Mouse (Mus musculus) left cerebral cortex, adult 11 months (tissue): Measurements from ENCODE around the gene Socs3.
A peak's percentile ranks its signal among the peaks of the same experiment; 100 is the strongest.

Source experiments
- DNase-seq: peaks from one replicate; pipeline ENCODE4 v3.0.0; 2022; ENCODE audit warnings: low spot score

Gene Socs3

DNA sequence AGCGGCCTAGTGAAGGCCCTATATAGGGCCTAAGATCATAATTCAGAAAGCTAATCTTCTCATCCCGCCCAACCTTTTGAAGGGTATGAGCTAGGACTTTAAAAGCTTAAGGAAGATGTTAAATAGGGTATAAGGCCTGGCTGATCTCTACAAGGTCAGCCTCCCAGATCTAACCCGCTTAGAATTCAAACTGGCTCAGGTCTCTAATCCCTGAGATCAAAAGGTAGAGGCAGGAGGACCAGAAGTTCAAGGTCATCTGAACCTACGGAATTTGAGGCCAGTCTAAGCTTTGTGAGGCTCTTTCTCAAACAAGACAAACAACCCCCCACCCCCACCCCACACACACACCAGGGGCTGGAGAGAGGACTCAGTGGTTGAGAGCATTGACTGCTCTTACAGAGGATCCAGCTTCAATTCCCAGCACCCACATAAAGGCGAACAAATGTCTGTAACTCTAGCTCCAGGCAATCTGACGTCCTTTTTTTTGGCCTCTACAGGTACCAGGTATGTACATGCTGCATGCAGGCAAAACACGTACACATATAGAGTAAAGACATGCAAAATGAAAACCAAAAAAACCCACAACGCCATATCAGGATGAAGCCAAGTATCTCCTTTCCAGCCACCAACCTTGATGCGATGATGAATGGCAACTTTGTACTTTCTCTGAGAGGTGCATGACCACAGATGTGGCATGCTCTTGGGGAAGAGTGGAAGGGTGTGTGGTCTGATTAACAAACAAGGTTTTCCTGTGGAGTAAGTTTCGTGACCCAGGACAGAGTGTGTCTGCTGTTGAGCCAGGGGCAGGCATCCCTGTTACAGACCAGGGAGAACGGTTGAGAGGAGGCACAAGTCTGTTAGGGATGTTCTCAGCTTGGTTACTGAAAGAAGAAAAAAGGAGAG, 3.1 kb upstream of the Socs3 start:
- DNase-seq: no peak

DNA sequence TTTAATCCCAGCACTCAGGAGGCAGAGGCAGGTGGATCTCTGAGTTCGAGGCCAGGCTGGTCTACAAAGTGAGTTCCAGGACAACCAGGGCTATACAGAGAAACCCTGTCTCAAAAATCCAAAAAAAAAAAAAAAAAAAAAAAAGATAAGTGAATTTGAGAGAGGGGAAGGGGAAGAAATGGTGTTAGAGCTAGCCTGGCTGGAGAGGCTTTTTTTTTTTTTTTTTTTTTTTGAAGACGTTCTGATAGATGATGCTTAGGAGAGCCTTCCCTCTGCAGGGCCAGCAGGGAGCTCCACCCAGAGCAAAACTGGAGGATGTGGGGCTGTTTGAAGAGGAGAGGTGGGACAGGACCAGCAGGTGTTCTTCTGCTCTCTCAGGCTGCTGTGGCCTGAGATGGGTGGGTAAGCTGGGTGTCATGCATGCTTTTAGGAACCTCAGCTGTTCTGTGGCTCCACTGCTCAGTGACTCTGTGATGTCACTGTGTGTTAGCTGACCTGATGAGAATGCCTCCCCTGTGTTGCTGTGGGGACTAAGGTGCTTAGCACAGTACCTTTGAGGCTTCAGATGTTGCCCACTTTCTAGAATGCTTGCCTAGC, 1.9 kb upstream of the Socs3 start:
- no peak for DNase-seq

GRCm38 (mm10) chr11:117971100-117971499, 1.3 kb upstream of the Socs3 start:
- DNase-seq: no peak

DNA sequence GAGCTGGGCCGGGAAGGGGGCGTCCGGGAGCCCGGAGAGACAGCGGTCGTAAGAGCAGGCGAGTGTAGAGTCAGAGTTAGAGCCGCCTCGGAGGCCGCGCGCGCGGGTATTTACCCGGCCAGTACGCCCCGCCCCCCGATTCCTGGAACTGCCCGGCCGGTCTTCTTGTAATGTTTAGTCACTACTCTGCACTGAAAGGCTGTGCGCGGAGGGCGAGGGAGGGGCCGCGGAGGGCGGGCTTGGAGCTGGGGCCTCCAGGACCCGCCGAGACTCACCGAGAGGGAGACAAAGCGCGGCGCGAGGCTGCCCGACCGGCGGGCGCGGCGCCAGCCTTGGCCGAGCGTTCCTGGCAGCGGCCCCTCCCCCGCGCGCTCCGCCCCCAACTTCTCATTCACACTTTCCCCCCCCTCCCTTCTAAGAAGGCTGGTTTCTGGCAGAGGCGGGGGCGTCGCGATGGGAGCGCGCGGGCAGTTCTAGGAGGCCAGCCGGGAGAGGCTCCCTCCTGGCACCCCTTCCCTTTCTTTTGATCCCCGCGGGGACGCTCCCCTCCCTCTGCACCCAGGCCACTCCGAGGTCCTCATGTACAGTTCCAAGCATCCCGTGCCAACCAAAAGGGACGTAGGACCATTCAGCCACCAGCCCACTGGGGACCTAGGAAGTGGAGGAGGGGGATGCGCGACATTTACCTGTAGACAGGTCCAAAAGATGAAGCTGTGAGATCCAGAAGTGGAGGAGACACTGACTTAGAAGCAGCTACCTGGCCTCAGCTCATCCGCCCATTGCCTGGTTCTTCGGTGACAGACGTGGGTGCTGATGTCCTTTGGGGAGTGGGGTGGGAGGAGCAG, 525 bp downstream of the Socs3 start:
- DNase-seq: peak; percentile 80

- no peak for DNase-seq
These were observed 1.1 kb downstream of the Socs3 start for GRCm38 (mm10) chr11:117968716-117969099.

DNA sequence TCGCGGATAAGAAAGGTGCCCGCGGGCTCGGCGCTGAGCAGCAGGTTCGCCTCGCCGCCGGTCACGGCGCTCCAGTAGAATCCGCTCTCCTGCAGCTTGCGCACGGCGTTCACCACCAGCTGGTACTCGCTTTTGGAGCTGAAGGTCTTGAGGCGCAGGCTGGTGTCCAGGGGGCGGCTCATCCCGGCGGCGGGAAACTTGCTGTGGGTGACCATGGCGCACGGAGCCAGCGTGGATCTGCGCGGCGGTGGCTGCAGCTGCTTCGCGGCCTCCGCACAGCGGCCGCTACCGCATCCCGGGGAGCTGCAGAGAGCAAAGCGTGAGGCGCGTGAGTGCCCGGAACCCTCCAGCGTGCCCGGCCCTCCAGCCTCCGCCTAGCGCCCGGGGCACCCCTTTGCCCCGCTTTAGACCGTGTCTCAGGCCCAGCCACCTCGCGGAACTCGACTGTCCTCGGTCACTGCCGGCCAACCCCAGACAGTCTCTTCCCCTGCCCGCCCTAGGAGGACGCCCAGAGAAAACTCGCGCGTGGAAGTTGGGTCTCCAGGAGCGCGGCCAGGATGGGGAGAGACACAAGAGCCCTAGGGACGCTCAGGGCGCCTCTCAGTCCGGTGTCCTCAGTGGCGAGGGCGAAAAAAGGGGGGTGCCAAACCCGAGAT, 1.7 kb downstream of the Socs3 start:
- DNase-seq: no peak

- no peak for DNase-seq
These were observed 2.4 kb downstream of the Socs3 start for GRCm38 (mm10) chr11:117967249-117968015.

DNA sequence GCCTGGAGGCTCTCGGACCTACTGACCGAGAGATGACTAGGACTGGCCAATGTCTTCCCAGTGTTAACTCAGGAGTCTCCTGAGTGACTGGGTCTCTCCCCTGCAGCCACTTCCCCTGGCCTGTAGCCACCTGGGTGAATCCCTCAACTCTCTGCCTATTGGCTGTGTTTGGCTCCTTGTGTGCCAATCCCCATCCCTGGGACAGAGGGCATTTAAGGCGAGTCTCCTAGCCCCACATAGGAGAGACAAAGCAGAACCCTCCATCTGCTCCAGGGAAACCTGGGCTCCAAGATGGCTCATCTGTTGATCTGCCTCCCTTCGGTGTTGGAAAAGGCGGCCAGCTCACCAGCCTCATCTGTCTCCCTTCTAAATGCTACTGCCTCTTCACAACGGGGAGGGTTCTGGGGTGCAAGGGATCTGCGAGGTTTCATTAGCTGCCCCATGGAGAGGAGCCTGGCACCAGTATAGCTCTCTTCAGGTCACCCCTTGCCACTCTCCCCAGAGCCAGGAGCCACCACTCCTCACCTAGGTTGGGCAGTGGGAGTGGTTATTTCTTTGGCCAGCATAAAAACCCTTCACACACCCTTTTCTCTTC, 3.2 kb downstream of the Socs3 start:
- DNase-seq: no peak

DNA sequence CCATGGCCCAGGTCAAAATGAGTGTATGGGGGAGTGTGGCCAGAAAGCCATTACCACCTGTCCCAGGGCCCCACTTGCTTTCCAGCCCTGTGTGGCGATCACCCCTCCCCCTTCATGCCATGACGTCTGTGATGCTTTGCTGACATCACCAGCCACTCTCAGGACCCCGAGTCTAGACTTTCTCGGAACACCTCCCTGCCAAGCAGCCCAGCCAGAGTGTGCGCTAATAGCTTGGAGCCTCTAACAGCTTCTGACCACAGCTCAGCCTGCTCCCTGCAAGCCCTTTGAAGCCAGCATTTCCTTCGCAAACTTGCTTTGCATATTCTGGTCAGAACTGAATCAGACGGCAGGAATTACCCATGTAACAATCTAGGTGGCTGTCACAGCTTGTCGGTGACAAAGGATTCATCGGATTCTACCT, 4.3 kb downstream of the Socs3 start:
- no peak for DNase-seq

- DNase-seq: no peak
These were observed 4.8 kb downstream of the Socs3 start for GRCm38 (mm10) chr11:117965052-117965451.

- no peak for DNase-seq
These were observed 5.6 kb downstream of the Socs3 start for GRCm38 (mm10) chr11:117964294-117964693.

DNA sequence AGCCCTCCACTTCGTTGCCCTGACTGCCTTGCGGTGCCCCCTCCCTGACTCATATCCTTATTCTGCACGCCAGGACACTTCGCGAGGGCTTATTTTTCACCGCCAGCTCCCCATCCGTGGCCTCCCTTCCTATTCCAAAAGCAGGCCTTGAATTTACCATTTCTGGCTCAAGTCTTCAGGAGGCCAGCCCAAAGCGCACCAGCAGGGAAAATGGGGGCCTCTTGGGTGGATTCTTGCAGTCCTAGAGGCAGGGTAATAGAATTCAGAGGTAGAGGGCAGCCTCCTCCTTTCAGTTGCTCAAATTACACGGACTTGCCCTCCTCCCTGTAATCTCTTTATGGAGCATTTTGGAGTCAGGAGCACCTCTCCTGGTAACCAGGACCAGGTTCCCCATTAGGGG, 6.0 kb downstream of the Socs3 start:
- no peak for DNase-seq

DNA sequence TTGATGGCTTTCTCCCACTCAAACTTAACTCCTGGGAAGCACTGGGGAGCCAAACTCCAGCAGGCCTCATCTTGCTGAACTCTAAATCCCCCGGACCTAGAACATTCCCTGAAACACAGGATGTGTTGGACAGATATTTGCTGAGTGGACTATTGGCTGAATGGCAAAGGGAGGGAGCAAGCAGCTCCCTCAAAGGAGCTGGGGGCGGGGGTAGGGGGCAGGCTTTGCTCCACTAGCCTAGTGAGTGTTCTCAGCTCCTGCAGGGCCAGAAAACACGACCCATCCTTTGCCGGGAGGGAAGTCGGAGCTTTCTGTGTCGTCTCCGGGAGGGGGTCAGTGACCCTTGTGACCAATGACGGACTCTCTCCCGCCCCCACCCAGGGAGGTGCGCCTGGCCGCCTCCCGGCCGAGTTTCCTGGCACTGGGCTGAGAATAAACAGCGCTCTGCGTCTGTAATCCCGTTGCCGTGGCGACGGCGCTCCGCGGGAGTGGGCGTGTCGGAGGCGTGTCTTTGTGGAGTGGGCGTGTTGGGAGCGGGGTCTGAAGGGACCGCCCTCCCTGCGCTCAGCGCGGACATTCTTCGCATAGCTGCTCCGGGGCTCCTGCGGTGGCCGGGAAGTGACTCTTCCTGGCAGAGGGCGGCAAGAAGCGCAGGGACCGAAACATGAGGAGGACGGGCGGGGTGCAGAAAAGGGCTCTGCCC, 6.6 kb downstream of the Socs3 start:
- peak; percentile 86 for DNase-seq

GRCm38 (mm10) chr11:117962228-117963067, 7.4 kb downstream of the Socs3 start:
- DNase-seq: no peak

DNA sequence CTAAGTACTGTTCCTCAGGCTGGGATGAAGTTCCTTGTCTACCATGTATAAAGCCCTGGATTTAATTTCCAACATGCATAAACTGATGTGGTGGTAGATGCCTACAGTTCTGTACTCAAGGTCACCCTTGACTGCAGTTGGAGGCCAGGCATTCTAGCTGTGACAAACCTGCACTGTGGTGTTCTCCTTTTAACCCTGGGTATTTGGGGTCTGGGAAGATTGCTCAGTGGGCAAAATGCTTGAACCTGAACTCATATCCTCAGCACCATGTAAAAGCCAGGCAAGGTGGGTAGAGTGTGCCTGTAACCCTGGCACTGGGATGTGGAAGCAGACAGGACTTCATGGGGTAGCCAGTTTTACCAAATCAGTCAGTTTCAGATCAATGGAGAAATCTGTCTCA, 9.2 kb downstream of the Socs3 start:
- DNase-seq: no peak

DNA sequence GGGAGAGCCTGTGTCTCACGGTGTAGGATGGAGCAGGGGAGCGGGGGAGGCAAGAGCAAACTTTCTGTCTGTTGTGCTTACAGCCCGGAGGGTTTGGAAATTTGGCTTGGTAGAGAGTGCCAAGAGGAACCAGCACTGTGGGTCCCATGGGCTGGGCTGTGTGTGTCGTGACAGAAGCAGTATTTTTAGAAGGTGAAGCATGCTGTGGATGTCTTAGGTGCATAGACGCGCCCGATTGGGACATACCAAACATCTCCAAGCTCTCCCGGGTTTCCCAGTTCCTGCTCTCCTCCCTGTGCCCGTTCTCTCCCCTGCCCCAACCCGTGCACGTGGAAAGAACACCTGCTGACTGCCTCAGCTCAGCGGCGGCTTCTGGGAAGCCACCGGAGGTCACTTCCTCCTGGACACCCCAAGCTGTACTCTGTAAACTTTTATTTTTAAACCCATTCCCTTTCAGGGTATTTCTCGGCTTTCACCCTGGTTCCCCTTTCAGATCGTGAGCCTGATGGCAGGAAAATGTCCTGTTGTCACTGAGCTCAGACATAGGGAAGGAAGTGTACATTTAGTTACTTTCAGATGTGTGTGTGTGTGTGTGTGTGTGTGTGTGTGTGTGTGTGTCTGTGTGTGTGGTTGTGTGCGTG, 10.0 kb downstream of the Socs3 start:
- no peak for DNase-seq

GRCm38 (mm10) chr11:117959166-117959565, 10.7 kb downstream of the Socs3 start:
- DNase-seq: no peak

GRCm38 (mm10) chr11:117958197-117958596, 11.7 kb downstream of the Socs3 start:
- DNase-seq: no peak

- no peak for DNase-seq
These were observed 14.2 kb downstream of the Socs3 start for GRCm38 (mm10) chr11:117955621-117956020.
